In the genomic region with DNA sequence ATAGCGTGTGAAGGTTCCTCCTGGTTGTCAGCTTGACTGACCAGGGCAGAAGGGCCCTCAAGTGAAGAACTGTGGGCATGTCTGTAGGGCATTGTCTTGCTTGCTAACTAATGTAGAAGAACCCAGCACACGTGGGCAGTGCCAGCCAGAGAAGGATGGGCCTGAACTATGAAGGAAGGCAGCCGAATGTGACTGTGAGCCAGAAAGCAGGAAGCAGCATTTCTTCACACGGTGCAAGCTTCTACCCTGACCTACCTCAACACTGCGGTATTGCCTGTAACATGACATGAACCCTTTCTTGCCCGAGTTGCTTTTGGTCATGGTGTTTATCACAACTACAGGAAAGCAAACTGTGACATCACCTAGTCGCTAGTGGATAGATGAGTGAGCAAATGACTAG, we compare ENCODE assay signal across 19 mouse cellular contexts.
DNase-seq lines count a peak whose midpoint lies in the region; TF ChIP-seq lines count a peak whose summit lies in the region.
"Had no signal": no experiment of that assay in that cellular context is flagged by ENCODE, and none has a peak within 500 bp of the region (broad histone marks: within the 10 kb centered on the region; RNA-seq: fewer than 3 reads in every experiment).

No protein-coding gene starts in this region.

- no peak for DNase-seq in layer of hippocampus, adult 2 months (ENCODE audit: low spot score in 2 of 2)
- DNase-seq in layer of hippocampus, postnatal 25 days (ENCODE audit: extremely low spot score in 1 of 2, low spot score in 1 of 2) = no peak
- peak; percentile 54 for DNase-seq in CD4-positive, CD25-positive, alpha-beta regulatory T cell, adult 2 months (ENCODE audit: low read depth, low spot score)
- DNase-seq in induced T-regulatory cell, adult 2 months (ENCODE audit: low read depth) = peak; percentile 76
- peak; percentile 75 for DNase-seq in splenic B cell, adult 2 months (ENCODE audit: low read depth, low spot score)
- no peak for DNase-seq in kidney, postnatal 36 days
- no peak for DNase-seq in layer of hippocampus, adult 8-10 months (ENCODE audit: low spot score in 2 of 2)
- no peak for DNase-seq in heart, postnatal 4 days
- DNase-seq: adrenal gland, adult 2 months; cerebellum, adult 8-10 months; heart, adult 11 months; layer of hippocampus, adult 9-11 months; lung, postnatal 10 days; midbrain, embryonic 14.5 days had no signal

- H3K27me3 ChIP-seq in splenic B cell, adult 2 months (ENCODE audit: control insufficient read depth, insufficient read depth, low read length, poor library complexity, severe bottlenecking) = no peaks in the 10 kb centered on the region
- H3K27me3 ChIP-seq: forebrain, embryonic 13.5 days; heart, embryonic 15.5 days; hindbrain, embryonic 13.5 days; neural tube, embryonic 12.5 days had no signal

- peak overlapping the region; percentile 18; the same call in 1 of the 2 replicates for H3K27ac ChIP-seq in layer of hippocampus, adult 2 months
- H3K27ac ChIP-seq: forebrain, embryonic 13.5 days; heart, embryonic 15.5 days; hindbrain, embryonic 13.5 days; kidney, postnatal 0 days; neural tube, embryonic 12.5 days had no signal

- H3K4me3 ChIP-seq in layer of hippocampus, adult 2 months = no peak overlapping the region
- H3K4me3 ChIP-seq: forebrain, embryonic 13.5 days; heart, embryonic 15.5 days; hindbrain, embryonic 13.5 days; neural tube, embryonic 12.5 days had no signal

- no peak for TF ChIP-seq CTCF in layer of hippocampus, adult 2 months (conservative IDR thresholded peaks at IDR 0.05)

- H3K36me3 ChIP-seq in splenic B cell, adult 2 months (ENCODE audit: control insufficient read depth, insufficient read depth, low read length, poor library complexity, severe bottlenecking) = no peaks in the 10 kb centered on the region; the same call in 1 of the 2 replicates
- H3K36me3 ChIP-seq: heart, embryonic 15.5 days; hindbrain, embryonic 13.5 days; neural tube, embryonic 12.5 days had no signal

Comparison
In these comparisons a context has a peak if more than half of its experiments do, and no peak if none do; other contexts are left out.
1. DNase-seq: peak in CD4-positive, CD25-positive, alpha-beta regulatory T cell, adult 2 months (single experiment), induced T-regulatory cell, adult 2 months (single experiment) and splenic B cell, adult 2 months (single experiment); none in layer of hippocampus, adult 2 months (0 of 2), layer of hippocampus, postnatal 25 days (0 of 2), kidney, postnatal 36 days (0 of 2), layer of hippocampus, adult 8-10 months (0 of 2) and heart, postnatal 4 days (single experiment).